Mouse (Mus musculus): Measurements from ENCODE around the gene Fancc.

Gene Fancc

GRCm38 (mm10) chr13:63314608-63314920 lies 182.5 kb downstream of the Fancc start:
- peak; percentile 24 for DNase-seq

- DNase-seq: no peak
These were observed 183.1 kb downstream of the Fancc start for GRCm38 (mm10) chr13:63313748-63314607.

GRCm38 (mm10) chr13:63313247-63313646 lies 183.8 kb downstream of the Fancc start:
- no peak for DNase-seq

GRCm38 (mm10) chr13:63311156-63311555 lies 185.9 kb downstream of the Fancc start:
- DNase-seq: no peak

GRCm38 (mm10) chr13:63309563-63309962 lies 187.5 kb downstream of the Fancc start:
- no peak for DNase-seq

GRCm38 (mm10) chr13:63306768-63307167 lies 190.3 kb downstream of the Fancc start:
- DNase-seq: peak; percentile 60

GRCm38 (mm10) chr13:63305160-63306011 lies 191.7 kb downstream of the Fancc start:
- no peak for DNase-seq

GRCm38 (mm10) chr13:63304799-63305159 lies 192.3 kb downstream of the Fancc start:
- no peak for DNase-seq

- DNase-seq: no peak
These were observed 192.8 kb downstream of the Fancc start for GRCm38 (mm10) chr13:63304124-63304792.

GRCm38 (mm10) chr13:63302381-63302780 lies 194.7 kb downstream of the Fancc start:
- no peak for DNase-seq

GRCm38 (mm10) chr13:63301764-63302209 lies 195.3 kb downstream of the Fancc start:
- no peak for DNase-seq

GRCm38 (mm10) chr13:63300929-63301328 lies 196.1 kb downstream of the Fancc start:
- DNase-seq: no peak

GRCm38 (mm10) chr13:63298931-63299330 lies 198.1 kb downstream of the Fancc start:
- DNase-seq: no peak

GRCm38 (mm10) chr13:63297933-63298332 lies 199.1 kb downstream of the Fancc start:
- DNase-seq: no peak

GRCm38 (mm10) chr13:63297003-63297402 lies 200.1 kb downstream of the Fancc start:
- DNase-seq: no peak

GRCm38 (mm10) chr13:63296300-63296699 lies 200.8 kb downstream of the Fancc start:
- no peak for DNase-seq

GRCm38 (mm10) chr13:63294359-63295193 lies 202.5 kb downstream of the Fancc start:
- peak; percentile 23 for DNase-seq

- no peak for DNase-seq
These were observed 203.4 kb downstream of the Fancc start for GRCm38 (mm10) chr13:63293647-63294046.

GRCm38 (mm10) chr13:63291016-63291415 lies 206.1 kb downstream of the Fancc start:
- DNase-seq: no peak

- DNase-seq: no peak
These were observed 207.0 kb downstream of the Fancc start for GRCm38 (mm10) chr13:63290126-63290525.

GRCm38 (mm10) chr13:63289687-63290086 lies 207.4 kb downstream of the Fancc start:
- DNase-seq: no peak

- DNase-seq: no peak
These were observed 207.9 kb downstream of the Fancc start for GRCm38 (mm10) chr13:63289152-63289551.
